Mouse (Mus musculus): ENCODE results near the gene Tssk1. TPM values are rescaled to one million over a fixed set of nuclear protein-coding genes. Genes with fewer than 3 reads are reported as not detected.
A peak's percentile ranks its signal among the peaks of the same experiment; 100 is the strongest.

Tssk1 gene
- total RNA-seq, 2 experiments from 2014 or later = not detected

- ATAC-seq (ENCODE audit: poor library complexity, severe bottlenecking) = 0 out of 2 replicates have a peak, but pooled peaks have one; percentile 4
Observed at GRCm38 (mm10) chr16:17939255-17939751, 45.3 kb downstream of the Tssk1 start.

- no peak for ATAC-seq (ENCODE audit: poor library complexity, severe bottlenecking)
Observed at GRCm38 (mm10) chr16:17943466-17943865, 49.4 kb downstream of the Tssk1 start.

- no peak for ATAC-seq (ENCODE audit: poor library complexity, severe bottlenecking)
Observed at GRCm38 (mm10) chr16:17945081-17945831, 51.2 kb downstream of the Tssk1 start.

Other genes starting within 250 kb of the Tssk1 start
- gene Ccdc74a, start 247.8 kb upstream of the Tssk1 start, total RNA-seq (2015) = 0.36 TPM in 1 of 2 replicates, not detected in the other
- gene Ccdc74a, start 247.8 kb upstream of the Tssk1 start, total RNA-seq (2017) = not detected in 2 replicates
- gene Med15, start 161.3 kb upstream of the Tssk1 start, total RNA-seq (2015) = 61.4 and 67.1 TPM in 2 replicates
- 28.6 and 49.3 TPM in 2 replicates for gene Med15, start 161.3 kb upstream of the Tssk1 start, total RNA-seq (2017)
- gene Klhl22, start 134.6 kb upstream of the Tssk1 start, total RNA-seq (2015) = 5.0 and 6.9 TPM in 2 replicates
- gene Klhl22, start 134.6 kb upstream of the Tssk1 start, total RNA-seq (2017) = 7.0 and 8.3 TPM in 2 replicates
- gene Scarf2, start 96.9 kb upstream of the Tssk1 start, total RNA-seq (2015) = 0.07 TPM in 1 of 2 replicates, not detected in the other
- gene Scarf2, start 96.9 kb upstream of the Tssk1 start, total RNA-seq (2017) = not detected in 2 replicates
- gene B830017H08Rik, start 61.1 kb upstream of the Tssk1 start, total RNA-seq (2015) = not detected in 2 replicates
- gene B830017H08Rik, start 61.1 kb upstream of the Tssk1 start, total RNA-seq (2017) = not detected in 2 replicates
- 4.1 and 6.1 TPM in 2 replicates for gene Car15, start 55.9 kb upstream of the Tssk1 start, total RNA-seq (2015)
- 1.7 and 2.3 TPM in 2 replicates for gene Car15, start 55.9 kb upstream of the Tssk1 start, total RNA-seq (2017)
- gene Gm20518, start 2.6 kb upstream of the Tssk1 start, total RNA-seq (2015) = 0.27 and 0.96 TPM in 2 replicates
- gene Gm20518, start 2.6 kb upstream of the Tssk1 start, total RNA-seq (2017) = 0.04 and 0.37 TPM in 2 replicates
- 16.1 and 20.5 TPM in 2 replicates for gene Dgcr2, start 4.3 kb downstream of the Tssk1 start, total RNA-seq (2015)
- 32.9 and 35.6 TPM in 2 replicates for gene Dgcr2, start 4.3 kb downstream of the Tssk1 start, total RNA-seq (2017)
- gene Tssk2, start 4.4 kb downstream of the Tssk1 start, total RNA-seq (2015) = not detected in 2 replicates
- not detected in 2 replicates for gene Tssk2, start 4.4 kb downstream of the Tssk1 start, total RNA-seq (2017)
- gene Ess2, start 17.1 kb downstream of the Tssk1 start, total RNA-seq (2015) = 8.9 and 10.3 TPM in 2 replicates
- 14.5 and 17.7 TPM in 2 replicates for gene Ess2, start 17.1 kb downstream of the Tssk1 start, total RNA-seq (2017)
- gene Gsc2, start 20.8 kb downstream of the Tssk1 start, total RNA-seq (2015) = not detected in 2 replicates
- gene Gsc2, start 20.8 kb downstream of the Tssk1 start, total RNA-seq (2017) = not detected in 2 replicates
- gene Slc25a1, start 34.0 kb downstream of the Tssk1 start, total RNA-seq (2015) = 7.6 and 11.2 TPM in 2 replicates
- 16.1 and 24.1 TPM in 2 replicates for gene Slc25a1, start 34.0 kb downstream of the Tssk1 start, total RNA-seq (2017)
- not detected in 2 replicates for gene Vpreb2, start 86.2 kb downstream of the Tssk1 start, total RNA-seq (2015)
- gene Vpreb2, start 86.2 kb downstream of the Tssk1 start, total RNA-seq (2017) = not detected in 2 replicates
- 9.8 and 11.4 TPM in 2 replicates for gene Dgcr6, start 158.6 kb downstream of the Tssk1 start, total RNA-seq (2015)
- gene Dgcr6, start 158.6 kb downstream of the Tssk1 start, total RNA-seq (2017) = 3.4 and 7.9 TPM in 2 replicates
- 1.3 and 2.2 TPM in 2 replicates for gene Prodh, start 196.0 kb downstream of the Tssk1 start, total RNA-seq (2015)
- gene Prodh, start 196.0 kb downstream of the Tssk1 start, total RNA-seq (2017) = 5.7 and 9.8 TPM in 2 replicates
- gene Rtn4r, start 233.4 kb downstream of the Tssk1 start, total RNA-seq (2015) = 0.36 and 0.85 TPM in 2 replicates
- 0.26 TPM in 1 of 2 replicates, not detected in the other for gene Rtn4r, start 233.4 kb downstream of the Tssk1 start, total RNA-seq (2017)

All from megakaryocyte, adult 5-6 weeks (primary cell).